Mouse (Mus musculus) 3134 (cell line): ENCODE results near the gene Moap1.

Experiments
- DNase-seq: peaks from one replicate; pipeline ENCODE4 v3.0.0-alpha.2; 2011; ENCODE audit warnings: low spot score; ENCODE audit not compliant: insufficient read length; ENCODE audit errors: extremely low read depth

Gene Moap1

DNA sequence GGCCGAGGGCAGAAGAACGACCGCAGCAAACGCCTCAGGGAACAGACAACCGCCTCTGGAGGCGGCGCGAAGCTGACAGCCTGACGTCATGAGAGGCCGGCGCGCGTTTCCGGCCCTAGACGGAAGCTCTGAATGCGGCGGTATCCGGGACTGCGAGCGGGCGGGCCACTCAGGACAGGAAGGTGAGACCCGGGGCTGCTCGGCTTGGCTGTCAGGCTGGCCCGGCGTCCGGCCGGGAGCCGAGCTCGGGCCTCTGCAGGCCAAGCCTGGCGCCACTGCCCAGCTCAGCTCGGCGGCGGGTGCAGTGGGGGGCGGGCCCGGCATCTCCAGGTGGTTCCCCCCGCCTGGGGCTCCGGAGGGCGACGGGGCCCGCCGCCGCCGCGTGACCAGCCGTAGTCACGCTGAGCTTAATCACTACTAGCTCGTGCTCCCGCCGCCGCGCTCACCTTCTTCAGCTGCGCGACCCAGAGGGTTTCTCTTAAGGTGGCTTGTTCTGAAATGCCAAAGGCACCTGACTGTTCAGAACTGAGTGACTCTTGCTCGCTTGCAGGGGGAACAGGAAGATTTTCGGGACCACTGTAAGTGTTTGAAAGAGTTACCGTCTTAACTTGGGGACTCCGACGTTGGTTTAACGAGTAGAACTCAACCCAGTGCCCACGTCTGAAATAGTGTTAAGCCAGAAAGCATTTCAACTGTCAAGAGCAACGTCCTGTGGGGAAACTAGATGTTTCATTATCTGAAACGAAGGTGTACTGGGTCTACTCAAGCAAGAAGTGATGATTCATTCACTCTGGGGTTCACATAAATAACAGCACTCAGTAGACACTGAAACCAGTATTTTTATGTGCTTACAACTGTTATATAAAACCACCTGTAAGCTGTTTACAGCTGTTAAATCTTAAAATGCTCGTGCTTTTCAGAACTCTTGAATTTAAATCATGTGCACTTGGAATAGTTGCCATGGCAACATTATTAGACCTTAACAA is at the start of gene Moap1, which contains the start of gene Tmem251:
Gene Moap1 (minus strand): TSS at position 73 of the 986 bp plus-strand sequence.
Gene Tmem251 (plus strand): TSS at position 174 of the 986 bp plus-strand sequence.
- peak; percentile 89 for DNase-seq

DNA sequence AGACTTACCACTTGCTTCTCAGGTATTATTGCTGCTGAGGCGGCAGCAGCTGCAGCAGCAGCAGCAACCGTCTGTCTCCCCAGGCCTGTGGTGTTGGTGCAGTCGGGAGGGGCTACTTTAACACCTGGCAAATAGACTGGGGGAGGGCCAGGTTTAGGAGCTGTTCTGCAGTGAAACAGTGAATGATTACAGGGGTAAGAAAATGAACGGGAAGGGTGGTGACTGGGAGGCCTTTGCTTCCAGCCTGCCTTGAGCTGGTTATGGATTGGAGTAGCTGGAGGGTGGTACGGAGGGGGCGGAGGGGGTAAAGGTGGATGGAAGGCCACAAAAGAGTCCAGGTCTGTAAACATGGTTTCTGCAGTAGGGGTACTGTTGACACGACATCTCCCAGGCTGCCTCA is 44.5 kb upstream of the Moap1 start:
- no peak for DNase-seq

DNA sequence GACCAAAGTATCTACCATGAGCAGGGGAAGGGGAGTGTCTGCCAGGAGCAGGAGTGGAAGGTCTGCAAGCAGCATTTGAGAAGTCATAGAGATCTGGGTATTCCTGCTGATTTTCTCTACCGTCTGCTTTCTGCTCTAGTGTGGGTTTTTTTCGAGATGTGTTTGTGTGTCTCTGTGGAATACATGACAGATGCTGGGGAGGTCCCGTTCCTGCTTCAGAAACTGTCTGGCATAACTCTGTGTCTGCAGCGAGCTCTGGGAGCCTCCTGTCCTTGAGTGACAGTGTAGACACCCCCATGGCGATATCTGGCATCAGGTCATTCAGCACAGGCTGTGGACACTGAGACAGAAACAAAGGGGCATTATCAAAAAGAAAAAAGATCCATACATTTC is 42.1 kb upstream of the Moap1 start:
- no peak for DNase-seq

DNA sequence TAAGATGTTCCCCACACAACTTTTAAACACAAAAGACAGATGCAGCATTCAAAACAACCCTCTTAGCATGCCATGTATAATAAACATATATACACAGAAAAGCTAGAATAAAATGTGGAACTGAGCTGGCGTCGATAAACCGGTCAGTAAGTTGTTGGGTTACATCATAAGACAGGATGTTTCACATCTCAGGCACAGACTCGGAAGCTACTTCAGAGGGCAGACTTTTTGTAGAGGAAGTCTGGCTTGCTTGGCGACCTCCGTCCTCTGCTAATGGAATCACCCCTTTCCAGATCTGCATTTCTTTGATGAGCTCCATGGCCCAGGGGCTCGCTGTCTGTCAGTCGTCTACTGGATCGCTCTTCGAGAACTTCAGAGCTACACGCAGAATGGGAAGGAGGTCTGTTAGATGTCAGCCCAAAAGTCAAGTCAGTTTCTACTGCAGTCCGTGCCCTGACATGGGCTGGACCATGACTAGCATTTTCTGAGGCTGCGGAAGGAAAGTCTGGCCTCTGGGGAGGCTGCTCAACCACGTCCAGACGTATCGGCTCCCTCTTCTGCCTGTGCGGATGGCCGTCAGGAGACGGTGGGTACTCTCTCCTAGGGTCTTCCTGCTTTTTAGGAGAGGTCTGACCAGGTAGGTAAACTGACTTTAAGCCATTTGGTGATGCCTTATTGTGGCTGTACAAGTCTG is 41.6 kb upstream of the Moap1 start:
- DNase-seq = no peak

DNA sequence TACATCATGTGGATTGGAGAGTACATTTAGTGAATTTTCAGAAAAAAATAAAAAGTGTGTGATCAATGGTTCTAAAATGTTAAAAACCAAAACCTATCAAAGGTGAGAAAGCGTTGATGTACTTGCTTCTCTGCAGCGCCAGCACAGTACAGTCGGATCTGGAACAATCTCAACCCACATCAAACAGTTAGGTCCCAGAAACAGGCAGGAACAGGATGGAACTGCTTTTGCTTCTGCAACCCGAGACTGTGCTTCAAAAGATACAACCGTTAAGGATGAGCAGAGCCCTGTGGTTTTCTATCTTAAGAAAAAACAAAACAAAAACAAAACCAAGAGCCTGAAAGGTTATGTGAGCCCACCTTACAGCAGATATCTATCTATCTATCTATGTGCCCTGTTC is 39.4 kb upstream of the Moap1 start:
- no peak for DNase-seq

DNA sequence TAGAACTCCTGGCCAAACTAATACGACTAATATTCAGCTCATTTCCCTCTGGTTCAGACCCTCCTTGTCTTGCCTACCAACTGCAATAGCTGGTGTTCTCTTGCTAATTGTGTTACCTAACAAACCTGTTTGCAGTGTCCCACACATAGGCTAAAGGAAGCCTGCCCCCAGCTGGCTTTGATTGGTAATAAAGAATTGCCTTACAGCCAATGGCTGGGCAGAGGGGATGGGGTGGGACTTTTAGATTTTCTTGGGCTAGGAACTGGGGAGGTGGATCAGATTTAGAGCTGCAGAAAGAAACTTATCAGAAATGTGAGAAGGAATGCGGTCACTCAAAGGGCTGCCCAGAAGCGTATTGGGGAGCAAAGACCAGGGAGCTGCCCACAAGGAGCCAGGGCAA is 36.0 kb upstream of the Moap1 start:
- DNase-seq = no peak

DNA sequence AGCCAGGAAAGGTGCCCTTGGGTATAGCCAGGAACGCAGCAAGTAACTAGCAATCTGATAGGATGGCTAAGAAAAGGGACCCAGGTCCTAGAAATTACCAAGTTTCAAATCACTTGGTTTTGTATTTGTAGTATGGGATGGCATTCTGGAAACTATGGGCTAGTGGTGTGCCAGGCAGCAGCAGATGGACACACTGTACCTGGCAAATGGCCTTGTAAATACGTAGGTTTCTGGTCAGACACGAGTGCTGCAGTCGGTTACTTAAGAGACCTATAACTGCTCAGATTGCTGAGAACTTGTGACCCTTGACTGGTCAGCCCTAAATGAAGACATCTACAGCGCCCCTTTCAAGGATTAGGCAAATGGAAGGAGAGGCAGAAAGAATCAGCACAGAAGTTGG is 34.7 kb upstream of the Moap1 start:
- no peak for DNase-seq

DNA sequence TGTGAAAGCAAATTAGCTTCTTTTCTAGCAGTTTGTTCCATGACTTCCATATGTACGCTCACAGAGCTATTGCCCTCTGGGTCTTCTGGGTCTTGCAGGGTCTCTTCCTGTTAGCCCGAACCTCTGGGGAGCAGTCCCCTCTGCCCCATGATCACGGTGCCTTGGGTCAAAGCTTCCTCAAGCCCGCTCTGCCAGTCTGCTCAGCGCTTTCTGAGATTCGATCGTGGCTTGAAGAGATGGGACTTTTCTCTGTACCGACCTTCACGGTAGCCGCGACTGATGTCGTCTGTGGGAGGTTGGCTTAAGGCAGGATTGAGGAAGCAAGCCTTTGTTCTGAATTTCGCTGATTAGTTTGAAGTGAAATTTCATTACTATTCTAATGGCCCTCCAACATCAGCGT is 32.6 kb upstream of the Moap1 start:
- no peak for DNase-seq

DNA sequence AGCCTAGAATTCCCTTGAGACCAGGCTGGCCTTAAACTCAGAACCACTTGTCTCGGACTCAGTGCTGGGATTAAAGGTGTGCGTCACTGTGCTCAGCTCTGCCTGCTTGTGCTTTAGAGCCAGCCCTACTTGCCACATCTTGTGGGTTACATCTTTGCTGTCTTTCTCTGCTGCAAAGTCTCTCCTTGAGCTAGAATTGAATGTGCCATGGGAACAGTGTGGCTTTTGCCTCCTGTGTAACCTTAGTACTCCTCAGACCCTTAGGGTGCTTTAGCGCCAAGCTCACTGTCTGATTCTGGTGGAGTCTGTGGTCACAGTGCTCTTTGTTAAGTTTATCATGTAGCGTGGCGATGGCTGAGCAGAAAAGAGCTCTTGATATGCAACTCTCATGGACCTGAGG is 29.2 kb upstream of the Moap1 start:
- no peak for DNase-seq

DNA sequence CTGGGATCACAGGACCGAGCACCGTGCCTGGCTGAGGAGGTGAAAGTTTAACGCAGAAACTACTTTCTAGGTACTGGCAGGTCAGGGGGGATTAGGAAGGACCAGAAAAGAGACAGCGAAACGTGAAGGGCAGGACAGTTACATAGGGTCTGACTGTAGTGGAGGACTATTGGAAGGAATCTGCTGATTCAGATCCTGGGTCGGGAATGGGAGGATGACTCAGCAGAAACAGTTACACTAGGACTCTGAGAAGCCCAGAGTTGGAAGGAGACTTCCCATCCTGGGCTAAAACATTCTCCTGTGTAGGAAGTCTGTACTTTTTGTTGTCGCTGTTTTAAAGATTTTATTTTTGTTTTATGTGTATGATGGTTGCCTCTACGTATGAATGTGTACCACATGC is 28.1 kb upstream of the Moap1 start:
- DNase-seq = no peak

DNA sequence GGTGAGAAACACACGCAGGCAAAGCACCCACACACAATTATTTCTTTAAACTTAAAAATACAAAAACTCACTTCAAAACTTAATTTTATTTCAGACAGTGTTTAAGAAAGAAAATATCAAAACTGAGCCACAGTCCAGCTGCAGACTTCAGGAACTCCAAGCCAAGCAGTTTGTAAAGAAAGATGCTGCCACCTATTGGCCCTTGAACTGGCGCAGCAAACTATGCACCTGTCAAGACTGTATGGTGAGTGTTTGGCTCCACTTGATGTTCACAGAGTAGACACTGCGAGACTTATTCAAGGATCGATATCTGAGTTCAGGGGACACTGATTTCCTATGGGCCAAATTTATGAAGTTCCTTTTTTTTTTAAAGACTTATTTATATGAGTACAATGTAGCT is 25.5 kb upstream of the Moap1 start:
- DNase-seq = no peak

DNA sequence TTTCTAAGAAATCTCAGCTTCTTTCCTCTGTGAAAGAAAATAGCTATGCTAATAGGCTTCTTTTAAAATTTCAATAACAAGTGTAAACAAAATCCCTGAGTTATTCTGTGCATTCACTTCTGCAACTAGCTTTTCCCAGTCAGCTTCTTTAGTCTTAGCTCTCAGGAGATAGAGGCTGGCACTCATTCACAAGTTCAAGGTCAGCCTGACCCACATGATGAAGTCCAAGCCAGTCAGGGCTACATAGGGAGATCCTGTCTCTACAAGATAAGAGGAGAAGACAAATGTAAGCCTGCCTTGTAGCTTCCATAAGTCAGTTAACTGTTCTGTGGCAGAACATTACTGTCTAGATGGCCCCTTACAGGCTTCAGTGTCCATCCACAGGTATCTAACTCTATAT is 20.2 kb upstream of the Moap1 start:
- DNase-seq = no peak

DNA sequence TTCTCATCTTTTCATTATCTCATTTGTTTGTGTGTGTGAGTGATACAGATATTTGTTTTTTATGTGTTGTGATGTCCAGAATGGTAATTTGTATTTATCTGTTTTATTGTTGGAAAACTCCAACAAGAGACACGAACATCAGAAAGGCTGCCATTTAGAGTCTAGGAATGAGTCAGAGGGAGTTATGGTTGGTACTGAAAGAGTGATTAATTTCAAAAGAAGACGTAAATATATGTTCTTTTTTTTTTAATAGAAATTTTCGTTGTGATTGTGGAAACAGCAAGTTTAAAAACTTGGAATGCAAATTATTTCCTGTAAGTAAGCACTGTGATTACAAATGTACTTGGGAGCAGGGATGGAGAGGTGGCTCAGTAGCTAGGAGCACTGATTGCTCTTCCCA is 18.2 kb upstream of the Moap1 start:
- no peak for DNase-seq

DNA sequence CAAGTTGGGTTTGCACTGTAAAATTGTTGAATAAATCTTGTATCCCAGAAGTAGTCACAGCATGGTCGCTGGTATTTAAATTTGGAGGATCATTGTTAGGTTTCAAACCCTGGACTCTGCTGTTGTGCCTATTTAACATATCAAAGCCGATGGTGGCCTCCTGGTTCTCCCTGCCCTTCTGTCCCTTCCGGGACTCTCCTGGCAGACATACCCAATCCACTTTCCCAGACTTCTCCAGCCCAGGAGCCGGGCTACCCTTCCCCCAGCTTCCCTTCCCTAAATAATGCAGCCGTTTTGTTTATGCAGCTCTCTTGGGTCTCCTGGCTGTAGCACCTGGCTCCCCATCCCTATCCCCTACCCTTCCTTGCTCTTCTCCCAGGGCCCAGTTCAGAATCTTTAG is 15.5 kb upstream of the Moap1 start:
- DNase-seq = no peak

DNA sequence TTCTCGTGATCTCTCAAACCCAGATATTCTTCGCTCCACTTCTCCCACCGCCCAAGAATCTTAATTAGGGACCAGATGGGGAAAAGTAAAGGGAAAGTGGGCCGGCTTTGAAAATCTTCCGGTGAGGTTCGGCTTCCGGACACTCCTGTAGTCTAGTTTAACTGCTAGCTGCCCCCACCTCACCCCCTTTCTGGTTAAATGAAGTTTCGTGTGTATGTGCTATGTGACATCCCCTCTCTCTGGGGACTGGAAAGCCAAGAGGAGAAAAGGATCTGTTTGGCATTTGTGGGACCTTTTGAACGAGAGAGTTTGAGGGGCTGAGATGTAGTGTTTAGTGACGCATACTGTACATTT is 14.9 kb upstream of the Moap1 start, which contains the start of gene Gm20604:
Gene Gm20604 (minus strand): TSS at position 270 of the 354 bp plus-strand sequence.
- no peak for DNase-seq

DNA sequence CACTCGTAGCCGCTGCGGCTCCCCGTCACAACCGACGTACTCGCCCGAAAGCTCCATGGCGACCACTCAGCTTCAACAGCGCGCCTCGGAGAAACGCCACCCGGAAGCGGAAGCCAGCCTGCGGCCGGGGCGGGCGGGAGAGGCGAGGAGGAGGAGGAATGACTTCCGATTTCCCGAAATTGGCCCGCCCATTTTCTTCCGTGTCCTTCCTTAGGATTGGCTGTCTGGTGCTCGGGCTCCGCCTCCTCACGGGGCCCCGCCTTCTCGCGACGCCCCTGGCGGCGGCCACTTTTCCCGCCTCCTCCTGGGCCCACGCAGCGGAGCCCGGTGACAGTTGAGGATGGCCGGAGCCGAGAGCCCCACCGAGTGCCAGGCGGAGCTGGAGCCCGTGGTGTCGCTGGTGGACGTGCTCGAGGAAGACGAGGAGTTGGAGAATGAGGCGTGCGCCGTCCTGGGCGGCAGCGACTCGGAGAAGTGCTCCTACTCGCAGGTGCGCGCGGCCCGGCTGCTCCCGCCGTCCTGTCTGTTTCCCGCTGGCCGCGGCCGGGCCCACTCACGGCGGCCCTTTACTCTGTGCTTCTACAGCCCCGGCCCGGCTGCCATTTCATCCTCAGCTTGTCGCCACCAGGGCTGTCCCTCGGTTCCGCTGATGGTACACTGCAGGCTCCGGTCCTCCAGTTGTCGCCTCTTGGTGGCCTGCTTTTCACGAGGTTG is 14.4 kb upstream of the Moap1 start, which contains the start of the genes Gm28051, Gon7 and Ubr7:
Gene Gm28051 (minus strand): TSS at position 77 of the 714 bp plus-strand sequence.
Gene Gon7 (minus strand): TSS at position 115 of the 714 bp plus-strand sequence.
Gene Ubr7 (plus strand): TSS at position 279 of the 714 bp plus-strand sequence.
- peak; percentile 96 for DNase-seq

DNA sequence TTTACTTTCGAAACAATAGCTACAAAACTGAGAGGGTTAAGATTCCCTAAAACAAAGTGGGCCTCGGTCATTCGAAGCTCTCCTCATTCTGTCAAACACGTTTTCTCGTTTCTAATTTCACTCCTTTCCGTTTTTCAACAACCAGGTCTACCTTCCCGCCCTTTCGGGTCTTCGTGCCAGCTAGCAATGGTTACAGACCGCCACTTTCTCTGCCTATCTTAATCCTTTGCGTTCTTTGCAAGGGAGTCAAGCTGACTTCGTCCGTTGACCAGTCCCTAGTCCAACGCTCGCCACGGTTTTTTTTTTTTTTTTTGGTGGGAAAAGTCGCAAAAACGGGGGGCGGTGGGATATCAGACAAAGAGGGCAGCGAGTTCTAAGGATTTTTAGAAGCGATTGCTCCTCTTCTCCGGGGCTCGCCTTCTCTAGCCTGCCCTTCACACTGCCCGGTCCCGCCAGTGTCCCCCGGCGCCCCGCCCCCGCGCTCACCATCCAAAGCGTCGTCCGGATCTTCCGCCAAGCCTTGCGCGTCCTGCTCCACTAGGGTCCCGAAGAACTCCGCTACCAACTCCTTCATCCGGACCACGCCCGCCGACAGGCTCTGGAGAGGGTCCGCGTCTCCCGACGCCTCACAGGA is 13.7 kb upstream of the Moap1 start:
- no peak for DNase-seq

DNA sequence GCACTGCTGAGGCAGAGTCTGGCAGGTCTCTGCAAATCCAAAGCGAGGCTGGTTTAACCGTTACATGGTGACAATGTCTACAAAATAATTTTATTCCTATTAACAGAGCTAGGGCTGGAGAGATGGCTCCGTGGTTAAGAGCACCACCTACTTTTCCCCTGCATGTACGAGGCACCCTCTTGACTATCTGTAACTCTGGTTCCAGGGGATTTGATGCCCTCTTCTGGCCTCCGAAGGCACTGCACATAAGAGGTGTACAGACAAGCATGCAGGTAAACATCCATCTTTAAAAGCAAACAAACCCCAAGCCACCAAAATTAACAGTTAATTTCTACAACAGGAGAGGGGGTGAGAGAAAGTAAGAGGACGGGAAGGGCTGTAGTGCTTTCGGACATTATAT is 12.8 kb upstream of the Moap1 start:
- no peak for DNase-seq

DNA sequence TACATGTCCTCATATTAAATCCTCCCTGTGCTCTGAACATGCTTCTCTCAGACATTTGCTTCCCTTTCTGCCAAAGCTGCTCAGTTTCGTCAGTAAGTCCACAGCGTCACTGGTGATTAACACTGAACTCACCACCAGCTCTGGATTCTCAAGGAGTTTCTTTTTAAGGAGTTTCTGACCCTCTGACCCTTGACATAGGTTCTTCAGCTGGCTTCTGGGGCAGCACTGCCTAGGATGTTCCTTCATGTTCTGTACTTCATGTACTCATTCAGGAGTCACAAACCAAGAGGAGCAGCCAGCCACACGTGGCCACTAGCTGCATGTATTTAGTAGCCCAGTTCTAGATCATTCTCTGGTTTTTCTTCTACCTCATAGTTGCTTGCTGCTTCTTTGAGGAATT is 4.8 kb upstream of the Moap1 start:
- DNase-seq = no peak

DNA sequence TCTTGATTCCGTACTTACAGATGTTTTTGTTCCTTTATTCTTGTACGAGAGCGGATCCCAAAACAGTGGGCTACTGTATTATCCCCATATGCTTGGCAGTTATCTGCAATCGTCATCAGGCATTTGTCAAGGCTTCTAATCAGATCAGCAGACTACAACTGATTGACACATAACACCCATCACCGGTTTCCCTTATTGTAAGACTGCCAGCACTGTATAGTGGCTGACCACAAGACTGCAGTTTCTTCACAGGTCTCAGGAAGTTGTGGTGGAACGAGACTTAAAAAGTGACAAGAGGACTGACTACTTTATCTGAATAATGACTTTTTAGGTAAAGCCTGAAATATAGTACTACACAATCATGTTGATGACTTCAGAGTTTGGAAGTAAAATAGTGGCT is 1.4 kb upstream of the Moap1 start:
- no peak for DNase-seq
